Mouse (Mus musculus) intestine, postnatal 0 days (tissue): Measurements from ENCODE around the gene Fjx1. TPM values are rescaled to one million over a fixed set of nuclear protein-coding genes. Genes with fewer than 3 reads are reported as not detected.

Source experiments
- ATAC-seq: fragments of 200-750 bp; cut with Nextera tagmentation; 2 replicates; pipeline ENCODE4 v1.8.0; 2017; ENCODE audit warnings: mild to moderate bottlenecking, moderate TSS enrichment, moderate library complexity
- H3K27ac ChIP-seq: fragments of 300-500 bp; sonication (generic); 2 replicates; pipeline ENCODE4 v1.5.1; 2014; ENCODE audit warnings: mild to moderate bottlenecking, low read depth, low read length, moderate library complexity
- H3K27me3 ChIP-seq: fragments of 300-500 bp; sonication (generic); replicated peaks from 2 replicates; pipeline ENCODE4 v1.6.1; 2014; ENCODE audit warnings: low read length, mixed read lengths; ENCODE audit not compliant: control insufficient read depth, insufficient read depth
- H3K36me3 ChIP-seq: fragments of 300-500 bp; sonication (generic); 2 replicates; pipeline ENCODE4 v1.6.1; 2014; ENCODE audit warnings: mild to moderate bottlenecking, moderate library complexity; ENCODE audit not compliant: control insufficient read depth, insufficient read depth
- H3K4me1 ChIP-seq: fragments of 300-500 bp; sonication (generic); replicated peaks from 2 replicates; pipeline ENCODE4 v1.6.1; 2014; ENCODE audit warnings: antibody characterized with exemption, low read length, mixed read lengths; ENCODE audit not compliant: control insufficient read depth, insufficient read depth
- H3K4me2 ChIP-seq: fragments of 300-500 bp; sonication (generic); replicated peaks from 2 replicates; pipeline ENCODE4 v1.6.1; 2014; ENCODE audit warnings: low read depth, mild to moderate bottlenecking, moderate library complexity
- H3K4me3 ChIP-seq: fragments of 300-500 bp; sonication (generic); 2 replicates; pipeline ENCODE4 v1.5.1; 2014; ENCODE audit warnings: low read depth, low read length
- H3K9ac ChIP-seq: fragments of 300-500 bp; sonication (generic); 2 replicates; pipeline ENCODE4 v1.6.1; 2014; ENCODE audit warnings: mild to moderate bottlenecking, low read depth, low read length
- H3K9me3 ChIP-seq: fragments of 300-500 bp; sonication (generic); 2 replicates; pipeline ENCODE4 v1.6.1; 2016; ENCODE audit warnings: mixed run types; ENCODE audit not compliant: control insufficient read depth
- CTCF ChIP-seq: sonication (generic); IDR thresholded peaks from 2 replicates; pipeline ENCODE4 v1.5.1; 2016; ENCODE audit warnings: low read depth, mild to moderate bottlenecking, control low read depth, antibody characterized with exemption, moderate library complexity
- WGBS: fragments of 180-500 bp; shearing (Covaris S2); extraction: QIAGEN DNeasy Blood & Tissue Kit; methylation state at CpG from one replicate; pipeline ENCODE4 v1.1.7; 2014; 5-methylcytosine and 5-hydroxymethylcytosine counted together
- polyA plus RNA-seq: library from polyadenylated mRNA; unstranded; fragments of >200 nt; fragmentation: Nextera tagmentation; extraction: Ambion mirVana; gene quantifications from 2 replicates; pipeline ENCODE4 v1.2.1, GENCODE M21; 2015

Fjx1 gene
- 3.8 TPM in 2 replicates for polyA plus RNA-seq

DNA sequence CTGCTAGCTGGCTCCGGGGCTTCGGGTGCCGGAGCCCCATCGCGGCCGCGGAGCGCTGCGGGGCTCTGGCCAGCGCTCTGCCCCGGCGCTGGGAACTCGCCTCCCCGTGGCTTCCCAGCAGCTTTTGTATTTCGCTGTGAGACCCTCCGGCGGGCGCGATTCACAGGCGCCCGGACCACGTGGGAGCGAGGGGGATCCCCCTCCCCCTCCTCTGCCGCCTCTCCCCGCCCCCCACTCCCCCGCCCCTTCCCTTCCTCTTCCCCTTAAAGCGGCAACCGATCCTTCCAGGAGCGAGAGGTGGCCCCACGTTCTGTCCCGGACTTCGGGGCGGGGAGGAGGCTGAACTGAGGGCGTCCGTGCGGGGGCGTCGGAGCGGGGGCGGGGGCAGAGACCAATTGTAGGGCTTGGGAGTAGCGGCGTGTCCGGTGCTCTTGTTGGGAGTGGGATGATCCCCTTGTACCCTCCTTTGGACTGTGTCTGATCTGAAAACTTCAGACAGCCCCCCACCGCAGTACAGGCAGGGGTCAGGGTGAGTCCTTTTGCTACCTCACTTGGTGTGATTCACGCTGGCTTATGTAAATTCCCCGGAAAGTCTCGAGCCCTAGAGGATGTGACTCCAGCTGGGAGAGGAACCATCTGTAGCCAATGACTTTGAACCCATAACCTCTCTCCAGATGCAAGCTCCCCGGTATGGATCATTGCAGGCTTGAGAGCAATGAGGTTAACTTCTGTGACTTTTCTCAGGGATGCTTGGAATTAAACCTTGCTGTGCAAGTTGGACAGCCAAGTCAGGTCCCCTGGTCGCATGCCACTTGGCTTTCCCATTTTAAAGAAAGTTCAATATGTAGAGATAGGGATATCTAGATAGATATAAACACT lies at the start of gene Fjx1:
Gene Fjx1 (minus strand): TSS at position 829 of the 879 bp plus-strand sequence.
- peaks cover 4% of the 10 kb centered on the region; the same call in 1 of the 2 replicates for H3K4me1 ChIP-seq
- no peaks in the 10 kb centered on the region for H3K9me3 ChIP-seq
- H3K27ac ChIP-seq = peak within 1 kb of the TSS; percentile 41; the same call in 1 of the 2 replicates
- H3K4me2 ChIP-seq = peak within 1 kb of the TSS; percentile 97
- 0 out of 2 replicates have a peak, but pooled peaks have one; percentile 34 for ATAC-seq
- peaks cover 24% of the 10 kb centered on the region for H3K27me3 ChIP-seq
- no peaks in the 10 kb centered on the region for H3K36me3 ChIP-seq
- peak within 1 kb of the TSS; percentile 54 for H3K9ac ChIP-seq
- no peak for TF ChIP-seq CTCF
- H3K4me3 ChIP-seq = peak within 1 kb of the TSS; percentile 66
- 3% methylated on average over 31 of the region's 49 CpGs for WGBS

DNA sequence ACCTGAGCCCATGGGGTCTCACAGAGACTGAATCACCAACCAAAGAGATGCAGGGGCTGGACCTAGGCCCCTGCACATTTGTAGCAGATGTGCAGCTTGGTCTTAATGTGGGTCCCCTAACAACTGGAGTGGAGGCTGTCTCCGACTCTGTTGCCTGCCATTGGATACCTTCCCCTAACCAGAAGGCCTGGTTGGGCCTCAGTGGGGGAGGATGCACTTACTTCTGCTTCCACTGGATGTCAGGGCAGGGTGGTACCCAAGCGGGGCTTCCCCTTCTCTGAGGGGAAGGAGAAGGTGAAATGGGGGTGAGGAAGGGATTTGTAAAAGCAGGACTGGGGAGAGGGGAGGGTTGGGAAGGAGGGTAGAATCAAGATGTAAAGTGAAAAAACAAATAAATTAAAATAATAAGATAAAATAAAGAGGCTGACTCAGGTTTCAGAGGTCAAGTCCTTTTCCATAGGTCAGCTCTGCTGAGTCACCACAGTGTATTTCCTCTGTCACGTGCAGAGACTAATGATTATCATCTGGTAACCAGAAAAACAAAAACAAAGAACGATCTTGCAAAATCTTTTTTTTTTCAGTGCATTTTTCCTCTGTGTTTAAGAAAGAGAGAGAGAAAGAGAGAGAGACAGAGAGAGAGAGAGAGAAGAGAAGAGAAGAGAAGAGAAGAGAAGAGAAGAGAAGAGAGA lies 47.8 kb upstream of the Fjx1 start:
- H3K9me3 ChIP-seq = no peaks in the 10 kb centered on the region
- no peaks in the 10 kb centered on the region for H3K4me1 ChIP-seq
- no peak overlapping the region for H3K27ac ChIP-seq
- 53% methylated on average over 4 of the region's 4 CpGs for WGBS
- no peak for ATAC-seq
- H3K4me2 ChIP-seq = no peak overlapping the region
- no peaks in the 10 kb centered on the region for H3K27me3 ChIP-seq
- H3K36me3 ChIP-seq = no peaks in the 10 kb centered on the region
- H3K9ac ChIP-seq = no peak overlapping the region
- H3K4me3 ChIP-seq = no peak overlapping the region
- TF ChIP-seq CTCF = no peak

DNA sequence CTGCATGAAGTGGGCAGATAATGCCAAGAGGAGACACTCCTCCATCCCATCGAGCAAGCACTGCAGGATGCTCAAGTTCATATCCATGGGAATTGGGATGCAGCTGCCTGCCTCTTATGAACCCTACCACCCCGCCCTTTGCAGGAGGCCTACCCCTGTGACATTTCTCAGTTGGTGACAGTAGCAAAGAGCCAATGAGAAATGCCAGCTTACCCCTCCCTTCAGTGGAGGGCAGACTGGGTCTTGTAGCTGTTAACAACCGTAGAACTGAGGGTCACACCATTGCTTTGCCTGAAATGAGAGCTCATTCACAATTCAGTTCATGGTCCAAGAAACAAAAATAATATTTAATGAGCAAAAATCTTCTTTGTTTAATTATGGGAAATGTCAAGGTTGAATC lies 28.4 kb upstream of the Fjx1 start:
- H3K4me3 ChIP-seq = no peak overlapping the region
- H3K4me2 ChIP-seq = no peak overlapping the region
- 75% methylated on average over 3 of the region's 3 CpGs for WGBS
- H3K27ac ChIP-seq = no peak overlapping the region
- H3K36me3 ChIP-seq = no peaks in the 10 kb centered on the region
- no peak overlapping the region for H3K9ac ChIP-seq
- no peaks in the 10 kb centered on the region for H3K9me3 ChIP-seq
- no peaks in the 10 kb centered on the region for H3K4me1 ChIP-seq
- H3K27me3 ChIP-seq = no peaks in the 10 kb centered on the region
- ATAC-seq = no peak
- TF ChIP-seq CTCF = no peak

DNA sequence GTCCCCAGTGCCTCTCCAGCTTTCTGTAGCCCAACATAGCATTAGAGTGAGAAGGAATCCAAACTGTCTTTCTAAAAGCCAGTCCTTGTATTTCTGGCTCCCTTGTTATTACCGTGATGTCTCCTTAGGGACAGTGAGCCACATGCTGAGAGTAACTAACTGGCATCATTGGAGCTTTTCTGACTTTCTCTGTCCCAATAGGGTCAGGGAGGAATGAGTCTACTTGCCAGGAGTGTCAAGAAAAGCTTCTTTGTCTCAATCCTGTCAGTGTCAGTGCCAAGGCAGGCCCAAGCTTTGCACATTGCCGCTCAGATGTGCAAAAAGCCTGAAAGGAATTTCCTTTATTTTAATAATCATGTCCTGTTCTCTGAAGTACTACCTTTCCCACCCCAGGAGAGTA lies 23.8 kb upstream of the Fjx1 start:
- H3K36me3 ChIP-seq = no peaks in the 10 kb centered on the region
- no peak overlapping the region for H3K27ac ChIP-seq
- TF ChIP-seq CTCF = no peak
- ATAC-seq = no peak
- H3K4me1 ChIP-seq = no peaks in the 10 kb centered on the region
- H3K9me3 ChIP-seq = no peaks in the 10 kb centered on the region
- 82% methylated on average over 2 of the region's 2 CpGs for WGBS
- H3K4me2 ChIP-seq = no peak overlapping the region
- H3K4me3 ChIP-seq = no peak overlapping the region
- no peak overlapping the region for H3K9ac ChIP-seq
- H3K27me3 ChIP-seq = no peaks in the 10 kb centered on the region

DNA sequence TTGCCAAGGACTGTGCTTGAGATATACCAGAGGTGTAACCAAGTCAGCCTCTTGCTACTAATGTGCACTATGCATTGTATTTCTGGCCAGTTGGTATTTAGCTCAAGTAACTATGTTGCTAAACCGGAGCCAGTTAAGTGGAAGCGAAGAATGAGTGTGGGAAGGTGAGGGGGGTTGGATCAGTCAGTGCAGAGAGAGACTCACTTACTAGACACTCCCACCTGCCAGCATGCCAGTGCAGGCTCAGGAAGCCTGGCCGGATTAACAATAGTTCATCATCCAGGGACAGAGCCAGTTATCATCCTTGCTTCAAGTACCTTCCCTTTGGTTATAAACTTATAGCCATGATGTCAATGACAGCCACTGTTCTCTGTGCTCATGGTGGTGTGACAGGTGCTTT lies 16.3 kb upstream of the Fjx1 start:
- 76% methylated on average over 3 of the region's 3 CpGs for WGBS
- H3K27ac ChIP-seq = no peak overlapping the region

DNA sequence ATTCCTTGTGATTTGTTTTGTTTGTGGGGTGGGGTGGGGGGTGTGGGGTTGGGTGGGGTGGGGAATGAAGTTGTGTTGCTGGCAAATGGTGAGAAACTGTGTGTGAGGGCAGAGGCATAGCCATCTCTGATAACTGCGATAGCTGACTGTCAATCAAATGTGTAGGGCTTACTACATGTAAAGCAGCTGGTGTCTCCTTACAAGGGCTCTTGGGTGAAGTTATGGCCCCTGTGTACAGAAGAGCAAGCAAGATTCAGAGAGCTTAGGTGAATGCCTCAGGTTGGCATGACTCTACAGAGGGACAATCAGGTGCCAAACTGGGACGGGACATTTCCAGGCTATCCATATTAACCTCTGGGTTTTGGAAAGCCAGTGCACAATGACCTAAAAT lies 12.0 kb upstream of the Fjx1 start:
- H3K9me3 ChIP-seq = no peaks in the 10 kb centered on the region
- ATAC-seq = no peak

More for the DNA sequence above, 16.3 kb upstream of the Fjx1 start:
- no peak for TF ChIP-seq CTCF
- H3K9me3 ChIP-seq = no peaks in the 10 kb centered on the region
- H3K4me3 ChIP-seq = no peak overlapping the region
- H3K4me2 ChIP-seq = no peak overlapping the region
- no peaks in the 10 kb centered on the region for H3K27me3 ChIP-seq
- no peaks in the 10 kb centered on the region for H3K36me3 ChIP-seq
- H3K9ac ChIP-seq = no peak overlapping the region
- no peak for ATAC-seq
- no peaks in the 10 kb centered on the region for H3K4me1 ChIP-seq

More for the DNA sequence above, 12.0 kb upstream of the Fjx1 start:
- H3K4me2 ChIP-seq = no peak overlapping the region
- no peak overlapping the region for H3K4me3 ChIP-seq
- TF ChIP-seq CTCF = no peak
- H3K4me1 ChIP-seq = no peaks in the 10 kb centered on the region
- H3K36me3 ChIP-seq = no peaks in the 10 kb centered on the region
- no peaks in the 10 kb centered on the region for H3K27me3 ChIP-seq
- no peak overlapping the region for H3K9ac ChIP-seq
- no peak overlapping the region for H3K27ac ChIP-seq
- WGBS = 73% methylated on average over 2 of the region's 2 CpGs
